Mouse (Mus musculus) adipocyte (in vitro differentiated cells): ENCODE measurements around the gene Vmn2r81.
"Not testable (repeated sequence)": the region's sequence is repeated elsewhere in the genome, so short reads cannot be mapped to it uniquely, and the experiment has no call there.

Experiments used
- DNase-seq: peaks from one replicate; pipeline ENCODE4 v3.0.0-alpha.2; 2016; ENCODE audit warnings: low spot score

Gene Vmn2r81

DNA sequence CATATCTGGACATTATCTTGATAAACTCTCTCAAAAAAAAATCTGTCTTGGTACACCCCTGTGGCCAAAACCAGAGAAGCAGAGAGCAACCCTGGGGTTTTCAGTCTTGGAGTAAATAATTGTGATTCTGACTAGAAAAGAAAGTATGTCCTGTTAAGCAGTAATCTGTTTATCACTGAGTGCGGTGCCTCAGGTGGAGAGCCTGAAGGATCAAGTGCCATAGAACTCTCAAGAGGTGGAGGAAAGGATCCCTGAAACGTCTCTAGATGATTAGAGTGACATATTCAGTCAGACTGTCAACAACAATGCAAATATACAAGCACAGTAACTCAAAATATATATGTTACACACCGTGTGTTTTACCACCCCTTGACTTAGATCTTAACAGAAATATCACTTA, at the start of gene Vmn2r81:
Vmn2r81 (plus strand) TSS at position 301 of the 400 bp plus-strand sequence.
- not testable (repeated sequence) for DNase-seq

DNA sequence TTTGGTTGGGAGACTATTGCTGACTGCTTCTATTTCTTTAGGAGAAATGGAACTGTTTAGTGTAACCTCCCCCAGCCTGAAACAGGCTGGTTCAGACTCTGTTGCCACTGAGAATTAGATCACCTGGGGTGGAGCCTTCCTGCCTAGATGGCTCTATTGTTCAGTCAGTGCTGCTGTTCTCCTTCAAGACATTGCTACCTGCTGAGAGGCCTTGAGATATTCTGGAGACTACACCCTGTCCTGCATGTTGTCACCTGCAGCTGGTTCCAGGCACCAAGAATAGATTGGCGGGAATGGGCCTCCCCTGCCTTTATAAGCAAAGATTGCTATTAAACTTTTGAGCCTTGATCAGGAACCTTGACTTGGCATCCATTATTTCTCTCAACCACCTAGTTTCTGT, 47.5 kb upstream of the Vmn2r81 start:
- DNase-seq: not testable (repeated sequence)

DNA sequence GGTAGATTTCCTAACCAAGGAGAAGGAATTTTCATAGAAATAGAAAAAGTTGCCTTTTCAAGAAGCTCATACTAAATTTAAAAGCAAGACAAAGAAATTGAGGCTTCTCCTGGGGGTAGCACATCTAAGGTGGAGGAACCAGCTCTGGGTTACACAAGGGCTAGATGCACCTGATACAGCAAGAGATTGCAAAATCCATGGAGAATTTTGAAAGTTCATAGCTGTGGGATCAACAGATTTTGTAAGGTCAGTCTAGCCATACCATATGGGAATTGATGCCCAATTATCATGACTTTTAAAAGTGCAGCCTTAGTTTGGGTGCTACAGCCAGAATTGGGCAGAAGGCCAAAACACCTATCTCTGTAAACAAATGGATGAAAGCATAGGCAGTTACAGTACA, 27.1 kb upstream of the Vmn2r81 start:
- DNase-seq: no peak

DNA sequence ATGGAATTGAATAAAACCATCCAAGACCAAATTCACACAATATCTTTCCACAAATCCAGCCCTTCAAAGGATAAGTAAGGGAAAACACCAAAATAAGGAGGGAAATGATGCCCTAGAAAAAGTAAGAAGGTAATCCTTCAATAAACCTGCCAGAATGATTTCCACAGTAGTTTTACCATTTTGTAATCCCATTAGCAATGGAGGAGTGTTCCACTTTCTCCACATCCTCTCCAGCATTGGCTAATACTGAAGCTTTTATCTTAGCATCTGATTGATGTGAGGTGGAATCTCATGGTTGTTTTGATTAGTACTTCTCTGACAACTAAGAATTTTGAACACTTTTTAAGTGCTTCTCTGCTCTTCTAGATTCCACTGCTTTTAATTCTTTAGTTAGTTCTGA, 25.9 kb upstream of the Vmn2r81 start:
- no peak for DNase-seq

DNA sequence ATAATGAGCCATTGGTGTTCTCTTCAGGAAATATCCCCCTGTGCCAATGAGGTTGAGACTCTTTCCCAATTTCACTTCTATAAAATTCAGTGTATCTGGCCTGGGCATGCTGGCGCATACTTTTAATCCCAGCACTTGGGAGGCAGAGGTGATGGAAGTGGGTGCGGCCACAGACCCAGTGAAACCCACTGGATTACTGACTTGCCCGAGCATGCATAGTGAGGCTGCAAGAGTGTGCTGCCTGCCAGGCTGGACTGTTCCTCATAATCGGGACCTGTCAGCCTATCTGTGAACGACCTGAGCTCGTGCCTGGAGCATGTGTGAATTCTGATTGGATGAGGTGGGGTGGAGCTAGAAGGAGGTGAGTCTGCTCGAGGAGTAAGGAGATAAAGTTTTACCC, 25.3 kb upstream of the Vmn2r81 start:
- DNase-seq: no peak

DNA sequence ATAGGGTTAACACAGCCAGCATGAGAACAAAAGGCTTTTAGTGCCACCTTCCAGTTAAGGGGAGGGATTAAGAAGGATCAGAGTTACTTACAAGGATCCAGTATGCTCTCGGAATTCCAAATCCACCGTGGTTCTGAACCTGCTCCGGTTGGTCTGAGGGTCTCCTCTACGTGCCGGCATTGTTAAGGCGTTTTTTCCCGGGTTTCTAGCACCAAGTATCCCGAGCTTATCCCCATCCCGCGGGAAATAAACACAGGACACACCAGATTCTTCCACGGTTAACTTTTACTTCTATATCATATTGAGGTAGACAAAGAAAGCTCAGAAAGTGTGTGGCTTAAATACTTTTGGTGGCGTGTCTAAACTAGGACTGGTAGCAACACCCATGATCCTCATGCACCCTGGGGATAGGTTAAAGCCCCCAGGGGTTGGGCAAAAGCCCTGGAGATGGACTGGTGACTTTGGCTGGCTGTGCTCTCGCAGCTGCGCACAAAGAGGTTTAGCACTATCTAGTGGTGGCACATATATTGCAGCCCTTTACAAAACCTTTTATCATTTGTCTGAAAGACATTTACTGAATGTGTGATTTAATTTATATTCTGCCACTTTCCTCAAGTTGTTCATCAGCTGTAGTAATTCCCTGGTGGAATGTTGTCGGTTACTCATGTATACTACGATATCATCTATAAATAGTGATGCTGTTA, 74.7 kb downstream of the Vmn2r81 start:
- not testable (repeated sequence) for DNase-seq

DNA sequence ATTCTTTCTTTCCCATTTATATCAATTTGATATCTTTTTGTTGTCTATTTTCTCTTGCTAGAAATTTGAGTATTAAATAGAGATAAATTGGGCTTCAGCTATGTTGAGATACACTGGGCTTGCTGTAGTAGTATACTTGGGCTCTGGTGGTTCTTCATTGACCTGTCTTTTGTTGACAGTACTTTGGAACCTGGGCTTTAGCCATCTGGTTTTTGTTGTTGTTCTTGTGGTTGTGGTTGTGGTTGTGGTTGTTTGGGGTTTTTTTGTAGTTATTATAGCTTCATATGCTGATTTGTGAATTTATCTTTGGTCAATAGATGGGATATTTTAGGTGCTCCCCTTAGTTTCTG, 75.2 kb downstream of the Vmn2r81 start:
- DNase-seq: no peak
